Mouse (Mus musculus) B cell, adult 62 days (primary cell): ENCODE data around the gene Ly6g6c. TPM values are rescaled to one million over a fixed set of nuclear protein-coding genes. Genes with fewer than 3 reads are reported as not detected.

Source experiments
- total RNA-seq: library from RNA; stranded (reverse); gene quantifications from 4 replicates; pipeline ENCODE4 v1.2.4, GENCODE M21; 2023

The Ly6g6c gene
- total RNA-seq: not detected in 4 replicates

DNA sequence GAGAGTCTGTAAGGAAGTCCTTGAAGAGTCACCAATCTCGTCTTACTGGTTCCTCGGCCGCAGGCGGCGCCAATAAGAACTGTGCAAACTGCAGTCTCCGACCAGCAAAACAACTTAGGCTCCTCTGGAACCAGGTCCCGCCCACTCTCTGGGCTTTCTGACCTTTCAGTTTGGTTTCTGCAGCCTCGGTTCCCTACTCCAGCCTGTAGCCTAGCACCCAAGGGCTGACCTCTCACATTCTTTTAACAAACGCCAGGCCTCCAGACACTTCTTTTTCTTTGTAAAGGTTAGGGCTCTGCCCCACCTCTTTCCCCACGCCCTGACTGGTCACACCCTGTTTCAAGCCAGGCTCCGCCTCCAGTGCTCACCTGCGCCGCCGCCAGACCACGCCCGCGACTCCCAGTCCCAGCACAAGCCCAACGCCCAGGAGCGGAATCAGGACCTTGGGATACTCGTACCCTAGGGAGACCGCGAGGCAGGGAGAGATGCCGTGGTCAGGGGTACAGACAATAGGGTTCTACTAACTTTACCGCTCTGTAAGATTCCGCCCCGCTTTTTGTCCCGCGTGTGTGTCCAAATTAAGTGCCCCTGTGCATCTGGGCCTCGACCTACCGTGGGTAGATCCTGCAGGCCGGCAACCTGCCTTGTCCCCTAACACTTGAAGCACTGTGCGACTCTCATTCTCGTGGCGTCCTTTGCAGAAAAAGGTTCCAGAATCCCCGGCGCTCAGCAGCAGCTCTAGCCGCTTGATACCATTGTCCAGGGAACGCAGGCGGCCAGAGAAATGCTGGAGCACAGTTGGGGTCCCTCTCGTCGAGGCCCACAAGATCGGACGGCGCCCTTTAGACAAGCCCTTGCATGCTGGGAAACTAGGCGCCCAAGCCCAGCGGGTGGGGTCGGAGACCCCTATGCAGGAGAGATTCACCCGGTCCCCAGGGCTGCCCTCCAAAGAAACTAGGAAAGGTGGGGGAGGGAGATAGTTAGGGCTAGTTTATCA is at the start of gene Ly6g6c:
Ly6g6c (plus strand) TSS at position 438 of the 997 bp plus-strand sequence.

DNA sequence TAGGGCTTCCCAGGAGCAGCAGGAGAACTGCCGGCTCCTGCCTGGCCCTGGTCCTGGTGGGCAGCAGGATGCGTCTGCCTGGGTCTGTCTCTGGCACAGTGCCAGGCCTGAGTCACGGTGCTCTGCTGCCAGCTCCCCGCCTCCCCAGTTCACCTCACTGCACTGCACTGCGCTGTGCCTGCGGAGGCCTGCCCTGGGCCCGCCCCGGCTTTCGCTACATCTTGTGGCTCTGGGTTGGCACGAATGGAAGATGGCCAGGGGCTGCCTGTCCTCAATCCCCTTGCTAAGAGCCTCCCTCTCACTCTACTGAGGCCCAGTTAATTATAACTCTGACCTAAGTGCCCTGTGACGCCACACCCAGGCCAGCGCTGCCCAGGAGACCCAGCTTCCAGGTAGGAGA is 48.8 kb upstream of the Ly6g6c start, which contains the start of gene Vwa7:
Vwa7 (plus strand) TSS at position 204 of the 400 bp plus-strand sequence.

DNA sequence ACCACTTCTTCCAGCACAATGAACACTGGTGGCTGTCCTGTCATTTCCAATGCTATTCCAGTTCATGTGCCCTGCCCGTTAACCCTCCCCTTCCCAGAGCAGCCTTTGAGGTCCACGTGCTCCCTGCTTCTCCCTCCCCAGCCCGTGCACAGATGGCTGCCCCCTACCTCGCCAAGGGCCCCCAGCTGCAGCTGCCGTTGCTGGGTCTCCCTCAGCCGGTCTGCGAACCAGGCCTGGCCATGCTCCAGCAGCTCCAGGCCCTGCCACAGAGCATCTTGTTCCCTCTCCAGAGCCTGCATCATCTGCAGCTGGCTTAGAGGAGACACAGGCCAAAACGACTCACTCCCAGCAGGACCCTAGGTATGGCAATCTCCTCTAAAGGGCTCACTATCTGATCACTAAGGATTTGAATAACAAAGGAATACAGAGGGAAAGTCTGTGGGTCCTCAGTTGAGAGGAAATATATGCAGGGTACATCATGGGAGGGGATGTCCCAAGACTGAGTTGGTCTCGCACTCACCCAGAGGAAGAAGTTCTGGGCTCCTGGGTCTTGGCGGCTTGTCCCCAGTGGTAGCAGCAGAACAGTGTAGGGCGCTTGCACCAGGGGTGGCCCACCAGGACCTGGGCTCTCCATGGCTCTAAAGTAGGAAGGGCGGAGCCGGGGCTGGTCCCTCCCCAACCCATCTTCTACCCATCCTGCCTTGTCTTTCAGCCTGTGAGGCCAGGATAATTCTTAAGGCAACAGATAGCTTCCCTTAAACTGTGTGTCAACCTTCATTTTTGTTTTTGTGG is 37.7 kb upstream of the Ly6g6c start, which contains the start of gene Sapcd1:
Sapcd1 (minus strand) TSS at position 740 of the 792 bp plus-strand sequence.

GRCm38 (mm10) chr17:35046681-35047455 is 18.3 kb upstream of the Ly6g6c start, which contains the start of gene Msh5:
Msh5 (minus strand) TSS chr17:35046745.

DNA sequence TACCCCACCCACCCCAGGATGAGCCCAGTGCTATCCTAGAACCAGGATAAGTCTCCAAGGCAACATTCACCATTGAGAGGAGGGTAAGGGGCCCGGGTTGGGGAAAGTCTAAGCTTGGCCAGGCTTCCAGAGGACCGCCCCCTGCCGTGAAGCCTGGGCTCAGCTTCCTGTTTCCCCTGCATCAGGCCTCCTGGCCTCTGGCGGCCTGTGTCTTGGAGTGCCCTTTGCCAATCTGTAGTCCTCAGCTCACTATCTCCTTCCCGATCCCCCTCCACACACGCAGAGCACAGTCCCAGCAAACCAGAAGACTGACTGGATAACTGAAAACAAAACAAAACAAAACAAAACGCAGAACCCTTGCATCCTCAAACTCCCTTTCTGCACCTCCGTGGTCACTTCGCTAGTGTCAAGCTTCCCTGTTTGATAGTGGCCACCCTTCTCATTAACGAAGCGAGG is 15.6 kb upstream of the Ly6g6c start, which contains the start of gene Clic1:
Clic1 (plus strand) TSS at position 406 of the 456 bp plus-strand sequence.

GRCm38 (mm10) chr17:35058911-35059892 is 6.0 kb upstream of the Ly6g6c start, which contains the start of gene Ddah2:
Ddah2 (plus strand) TSS chr17:35059035.

DNA sequence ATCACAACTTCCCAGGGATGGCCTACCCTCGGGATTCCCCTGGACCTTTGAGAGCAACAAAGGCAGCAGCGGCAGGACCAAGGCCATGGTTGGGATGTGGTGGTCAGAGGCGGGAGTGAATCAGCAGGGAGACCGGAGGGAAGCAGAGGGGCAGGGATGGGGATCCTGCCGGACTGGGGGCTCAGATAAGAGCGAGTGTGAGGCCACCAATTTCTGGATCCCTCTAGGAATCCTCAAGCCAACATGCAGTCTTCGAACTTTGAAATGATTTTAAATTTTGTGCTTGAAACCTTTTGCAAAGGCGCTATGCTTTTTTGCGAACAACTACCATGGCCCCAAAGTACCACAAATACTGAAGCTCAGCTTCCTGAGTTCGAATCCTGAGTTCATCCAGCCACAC is 896 bp downstream of the Ly6g6c start, which contains the start of gene Mpig6b:
Mpig6b (minus strand) TSS at position 101 of the 400 bp plus-strand sequence.

DNA sequence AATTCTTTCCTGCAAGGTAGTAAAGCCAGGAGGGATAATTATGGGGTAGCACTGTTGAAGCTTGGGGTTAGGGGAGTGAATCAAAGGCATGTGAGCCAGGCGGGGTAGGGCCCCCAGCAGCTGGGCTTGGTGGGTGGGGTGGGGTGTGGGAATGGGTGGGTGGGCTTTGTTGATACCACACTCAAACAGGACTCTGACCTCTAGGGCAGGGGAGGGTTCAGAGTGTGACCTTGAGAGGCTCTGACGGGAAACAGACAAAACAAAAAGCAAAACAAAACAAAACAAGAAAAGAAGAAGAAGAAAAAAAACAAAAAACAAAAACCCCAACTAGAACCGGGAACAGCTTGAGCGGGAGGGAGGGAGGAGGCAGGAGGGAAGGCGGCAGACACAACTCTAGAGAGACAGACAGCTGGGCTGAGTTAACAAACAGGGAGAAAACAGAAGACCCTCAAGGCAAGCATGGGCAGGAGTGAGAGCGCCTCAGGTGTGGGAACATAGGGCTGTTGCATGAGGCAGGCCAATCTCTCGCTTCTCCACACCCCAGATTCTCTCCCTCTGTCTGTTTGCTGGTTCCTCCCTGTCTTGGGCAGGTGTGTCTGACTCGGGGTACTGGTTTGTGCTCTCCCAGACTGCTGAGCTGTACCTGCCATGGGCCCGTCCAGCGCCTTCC is 11.5 kb downstream of the Ly6g6c start, which contains the start of gene Ly6g6e:
Ly6g6e (plus strand) TSS at position 396 of the 670 bp plus-strand sequence.

DNA sequence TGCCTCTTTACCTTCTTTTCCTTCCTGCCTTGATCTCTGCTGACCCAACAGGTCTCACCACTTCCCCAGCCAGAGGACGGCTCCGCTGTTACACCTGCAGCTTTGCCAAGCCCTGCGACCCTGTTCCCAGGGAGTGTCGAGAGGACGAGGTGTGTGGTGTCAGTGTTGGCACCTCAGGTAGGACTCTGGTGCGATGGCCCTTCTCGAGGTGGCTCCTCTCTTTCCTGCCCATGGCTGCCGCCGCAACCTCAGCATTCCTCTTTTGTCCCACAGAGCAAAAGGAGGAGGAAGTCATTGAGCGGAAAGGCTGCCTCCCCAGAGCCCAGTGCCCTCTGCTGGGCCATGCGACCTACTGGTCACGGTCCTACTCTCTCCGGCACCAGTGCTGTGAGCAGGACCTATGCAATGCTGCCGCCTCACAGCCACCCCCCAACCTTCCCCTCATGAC is 12.6 kb downstream of the Ly6g6c start, which contains the start of gene Ly6g6d:
Ly6g6d (minus strand) TSS at position 280 of the 448 bp plus-strand sequence.

GRCm38 (mm10) chr17:35085208-35085865 is 20.1 kb downstream of the Ly6g6c start, which contains the start of gene Ly6g6f:
Ly6g6f (minus strand) TSS chr17:35085610.

GRCm38 (mm10) chr17:35088825-35089644 is 23.8 kb downstream of the Ly6g6c start, which contains the start of gene Abhd16a:
Abhd16a (plus strand) TSS chr17:35089263.

GRCm38 (mm10) chr17:35108097-35108496 is 42.9 kb downstream of the Ly6g6c start, which contains the start of gene Ly6g5c:
Ly6g5c (plus strand) TSS chr17:35108279.

DNA sequence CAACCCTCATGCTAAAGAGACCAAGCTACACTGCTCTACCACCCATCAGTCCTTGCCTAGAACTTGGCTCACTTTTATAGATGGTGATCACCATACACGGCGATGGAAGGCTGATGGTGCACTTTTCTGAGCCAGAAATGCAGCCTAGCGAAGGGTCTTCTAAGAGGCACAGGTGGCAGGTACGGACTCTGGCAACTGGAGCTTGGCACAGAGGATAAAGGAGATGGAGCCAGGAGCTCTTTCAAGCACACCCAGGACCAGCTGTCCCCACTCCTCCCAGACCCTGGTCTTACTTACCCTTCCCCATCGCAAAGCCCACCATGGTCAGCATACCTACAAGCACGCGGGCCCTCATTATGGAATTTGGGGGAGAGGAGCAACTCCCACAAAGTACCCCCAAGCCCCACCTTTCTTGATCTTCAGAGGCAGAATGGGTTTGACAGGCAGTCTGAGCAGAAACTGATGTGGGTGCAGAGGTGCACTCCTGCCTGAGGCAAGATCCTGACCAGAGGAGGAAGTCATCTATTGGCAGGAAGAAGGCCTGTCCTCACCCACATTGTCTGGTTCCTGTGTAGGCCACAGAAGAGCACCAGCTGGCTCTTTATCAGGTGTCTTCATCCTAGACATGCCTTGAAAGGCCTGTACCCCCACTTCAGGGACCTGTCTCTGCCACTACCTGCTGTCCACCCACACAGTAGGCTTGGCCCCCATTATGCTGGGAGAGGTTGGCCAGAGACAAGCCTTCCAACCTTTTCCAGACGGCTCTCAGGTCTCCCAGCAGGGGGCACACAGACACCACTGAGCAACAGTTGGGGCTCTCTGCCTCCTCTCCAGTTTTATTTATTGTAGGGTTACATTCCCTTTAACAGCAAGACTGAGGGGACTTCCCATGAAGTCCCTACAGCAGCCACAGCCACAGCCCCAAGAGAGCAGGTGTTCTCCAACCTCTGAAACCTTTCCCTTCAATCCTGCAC is 50.1 kb downstream of the Ly6g6c start, which contains the start of gene Ly6g5b:
Ly6g5b (minus strand) TSS at position 383 of the 974 bp plus-strand sequence.

